Mouse (Mus musculus): ENCODE data around the gene Galm. TPM values are rescaled to one million over a fixed set of nuclear protein-coding genes. Genes with fewer than 3 reads are reported as not detected.

Galm gene
- polyA plus RNA-seq, 1 experiment from 2014 or later = 7.5 TPM

GRCm38 (mm10) chr17:80166346-80166745, 39.1 kb downstream of the Galm start:
- ATAC-seq (replicated peaks; ENCODE audit: insufficient number of reproducible peaks, low FRiP score, low TSS enrichment) = no peak
- no peaks in the 10 kb centered on the region for H3K9me3 ChIP-seq (replicated peaks; ENCODE audit: control insufficient read depth, low read length)
- no peak overlapping the region for H3K9ac ChIP-seq (ENCODE audit: low read depth, low read length)
- peaks cover 19% of the 10 kb centered on the region; the same call in 1 of the 2 replicates for H3K4me1 ChIP-seq (ENCODE audit: control insufficient read depth, insufficient read depth, low read length)
- no peaks in the 10 kb centered on the region for H3K27me3 ChIP-seq (ENCODE audit: control insufficient read depth, insufficient read depth, low read length)
- H3K4me3 ChIP-seq (ENCODE audit: low read depth, low read length) = no peak overlapping the region
- 81% methylated on average over 6 of the region's 6 CpGs for WGBS (ENCODE audit: insufficient replicate concordance)
- H3K36me3 ChIP-seq (ENCODE audit: control insufficient read depth, insufficient read depth, low read length) = no peaks in the 10 kb centered on the region
- no peak overlapping the region for H3K4me2 ChIP-seq
- no peak overlapping the region for H3K27ac ChIP-seq (ENCODE audit: low read depth, low read length)

GRCm38 (mm10) chr17:80167436-80167835, 40.2 kb downstream of the Galm start:
- H3K4me1 ChIP-seq (ENCODE audit: control insufficient read depth, insufficient read depth, low read length) = peaks cover 16% of the 10 kb centered on the region; the same call in 1 of the 2 replicates
- H3K36me3 ChIP-seq (ENCODE audit: control insufficient read depth, insufficient read depth, low read length) = no peaks in the 10 kb centered on the region
- no peak overlapping the region for H3K27ac ChIP-seq (ENCODE audit: low read depth, low read length)
- H3K9me3 ChIP-seq (replicated peaks; ENCODE audit: control insufficient read depth, low read length) = no peaks in the 10 kb centered on the region
- no peak for ATAC-seq (replicated peaks; ENCODE audit: insufficient number of reproducible peaks, low FRiP score, low TSS enrichment)
- no peak overlapping the region for H3K4me2 ChIP-seq
- no peak overlapping the region for H3K9ac ChIP-seq (ENCODE audit: low read depth, low read length)
- H3K4me3 ChIP-seq (ENCODE audit: low read depth, low read length) = no peak overlapping the region
- 67% methylated on average over 4 of the region's 4 CpGs for WGBS (ENCODE audit: insufficient replicate concordance)
- no peaks in the 10 kb centered on the region for H3K27me3 ChIP-seq (ENCODE audit: control insufficient read depth, insufficient read depth, low read length)

GRCm38 (mm10) chr17:80167851-80168251, 40.6 kb downstream of the Galm start:
- H3K4me3 ChIP-seq (ENCODE audit: low read depth, low read length) = no peak overlapping the region
- no peak overlapping the region for H3K27ac ChIP-seq (ENCODE audit: low read depth, low read length)
- H3K4me2 ChIP-seq = peak overlapping the region; percentile 50

GRCm38 (mm10) chr17:80168425-80169182, 41.3 kb downstream of the Galm start:
- no peaks in the 10 kb centered on the region for H3K27me3 ChIP-seq (ENCODE audit: control insufficient read depth, insufficient read depth, low read length)
- 24% methylated on average over 16 of the region's 16 CpGs for WGBS (ENCODE audit: insufficient replicate concordance)
- no peak for ATAC-seq (replicated peaks; ENCODE audit: insufficient number of reproducible peaks, low FRiP score, low TSS enrichment)
- peak overlapping the region; percentile 50 for H3K4me2 ChIP-seq
- H3K36me3 ChIP-seq (ENCODE audit: control insufficient read depth, insufficient read depth, low read length) = no peaks in the 10 kb centered on the region
- H3K9me3 ChIP-seq (replicated peaks; ENCODE audit: control insufficient read depth, low read length) = no peaks in the 10 kb centered on the region
- H3K4me1 ChIP-seq (ENCODE audit: control insufficient read depth, insufficient read depth, low read length) = peaks cover 16% of the 10 kb centered on the region; the same call in 1 of the 2 replicates
- H3K9ac ChIP-seq (ENCODE audit: low read depth, low read length) = no peak overlapping the region
- H3K4me3 ChIP-seq (ENCODE audit: low read depth, low read length) = no peak overlapping the region
- H3K27ac ChIP-seq (ENCODE audit: low read depth, low read length) = no peak overlapping the region

More at GRCm38 (mm10) chr17:80167851-80168251, 40.6 kb downstream of the Galm start:
- ATAC-seq (replicated peaks; ENCODE audit: insufficient number of reproducible peaks, low FRiP score, low TSS enrichment) = no peak
- no peak overlapping the region for H3K9ac ChIP-seq (ENCODE audit: low read depth, low read length)
- no peaks in the 10 kb centered on the region for H3K9me3 ChIP-seq (replicated peaks; ENCODE audit: control insufficient read depth, low read length)
- WGBS (ENCODE audit: insufficient replicate concordance) = 39% methylated on average over 7 of the region's 7 CpGs
- H3K27me3 ChIP-seq (ENCODE audit: control insufficient read depth, insufficient read depth, low read length) = no peaks in the 10 kb centered on the region
- H3K36me3 ChIP-seq (ENCODE audit: control insufficient read depth, insufficient read depth, low read length) = no peaks in the 10 kb centered on the region
- peaks cover 16% of the 10 kb centered on the region; the same call in 1 of the 2 replicates for H3K4me1 ChIP-seq (ENCODE audit: control insufficient read depth, insufficient read depth, low read length)

GRCm38 (mm10) chr17:80169792-80170191, 42.5 kb downstream of the Galm start:
- H3K4me2 ChIP-seq = no peak overlapping the region
- no peak for ATAC-seq (replicated peaks; ENCODE audit: insufficient number of reproducible peaks, low FRiP score, low TSS enrichment)
- no peaks in the 10 kb centered on the region for H3K27me3 ChIP-seq (ENCODE audit: control insufficient read depth, insufficient read depth, low read length)
- 84% methylated on average over 6 of the region's 6 CpGs for WGBS (ENCODE audit: insufficient replicate concordance)
- H3K27ac ChIP-seq (ENCODE audit: low read depth, low read length) = no peak overlapping the region
- no peaks in the 10 kb centered on the region for H3K36me3 ChIP-seq (ENCODE audit: control insufficient read depth, insufficient read depth, low read length)
- H3K9me3 ChIP-seq (replicated peaks; ENCODE audit: control insufficient read depth, low read length) = no peaks in the 10 kb centered on the region
- H3K4me3 ChIP-seq (ENCODE audit: low read depth, low read length) = no peak overlapping the region
- H3K9ac ChIP-seq (ENCODE audit: low read depth, low read length) = no peak overlapping the region
- peaks cover 16% of the 10 kb centered on the region; the same call in 1 of the 2 replicates for H3K4me1 ChIP-seq (ENCODE audit: control insufficient read depth, insufficient read depth, low read length)

GRCm38 (mm10) chr17:80170951-80171350, 43.7 kb downstream of the Galm start:
- H3K4me1 ChIP-seq (ENCODE audit: control insufficient read depth, insufficient read depth, low read length) = peaks cover 14% of the 10 kb centered on the region; the same call in 1 of the 2 replicates
- H3K4me2 ChIP-seq = no peak overlapping the region
- no peak for ATAC-seq (replicated peaks; ENCODE audit: insufficient number of reproducible peaks, low FRiP score, low TSS enrichment)
- WGBS (ENCODE audit: insufficient replicate concordance) = 86% methylated on average over 7 of the region's 7 CpGs
- H3K9ac ChIP-seq (ENCODE audit: low read depth, low read length) = no peak overlapping the region
- no peaks in the 10 kb centered on the region for H3K9me3 ChIP-seq (replicated peaks; ENCODE audit: control insufficient read depth, low read length)
- no peaks in the 10 kb centered on the region for H3K27me3 ChIP-seq (ENCODE audit: control insufficient read depth, insufficient read depth, low read length)
- no peak overlapping the region for H3K4me3 ChIP-seq (ENCODE audit: low read depth, low read length)
- no peaks in the 10 kb centered on the region for H3K36me3 ChIP-seq (ENCODE audit: control insufficient read depth, insufficient read depth, low read length)
- no peak overlapping the region for H3K27ac ChIP-seq (ENCODE audit: low read depth, low read length)

GRCm38 (mm10) chr17:80171948-80172347, 44.7 kb downstream of the Galm start:
- no peak overlapping the region for H3K4me2 ChIP-seq
- ATAC-seq (replicated peaks; ENCODE audit: insufficient number of reproducible peaks, low FRiP score, low TSS enrichment) = no peak
- no peak overlapping the region for H3K4me3 ChIP-seq (ENCODE audit: low read depth, low read length)
- WGBS (ENCODE audit: insufficient replicate concordance) = 79% methylated on average over 4 of the region's 4 CpGs
- H3K9me3 ChIP-seq (replicated peaks; ENCODE audit: control insufficient read depth, low read length) = no peaks in the 10 kb centered on the region
- no peak overlapping the region for H3K27ac ChIP-seq (ENCODE audit: low read depth, low read length)
- no peak overlapping the region for H3K9ac ChIP-seq (ENCODE audit: low read depth, low read length)
- H3K27me3 ChIP-seq (ENCODE audit: control insufficient read depth, insufficient read depth, low read length) = no peaks in the 10 kb centered on the region
- peaks cover 13% of the 10 kb centered on the region; the same call in 1 of the 2 replicates for H3K4me1 ChIP-seq (ENCODE audit: control insufficient read depth, insufficient read depth, low read length)
- H3K36me3 ChIP-seq (ENCODE audit: control insufficient read depth, insufficient read depth, low read length) = no peaks in the 10 kb centered on the region

- no peak overlapping the region for H3K4me2 ChIP-seq
- H3K27ac ChIP-seq (ENCODE audit: low read depth, low read length) = no peak overlapping the region
- no peaks in the 10 kb centered on the region for H3K9me3 ChIP-seq (replicated peaks; ENCODE audit: control insufficient read depth, low read length)
- no peak overlapping the region for H3K4me3 ChIP-seq (ENCODE audit: low read depth, low read length)
- no peak overlapping the region for H3K9ac ChIP-seq (ENCODE audit: low read depth, low read length)
- H3K36me3 ChIP-seq (ENCODE audit: control insufficient read depth, insufficient read depth, low read length) = no peaks in the 10 kb centered on the region
- H3K4me1 ChIP-seq (ENCODE audit: control insufficient read depth, insufficient read depth, low read length) = peaks cover 11% of the 10 kb centered on the region; the same call in 1 of the 2 replicates
- no peaks in the 10 kb centered on the region for H3K27me3 ChIP-seq (ENCODE audit: control insufficient read depth, insufficient read depth, low read length)
- no peak for ATAC-seq (replicated peaks; ENCODE audit: insufficient number of reproducible peaks, low FRiP score, low TSS enrichment)
- WGBS (ENCODE audit: insufficient replicate concordance) = 79% methylated on average over 5 of the region's 5 CpGs
These were observed 45.5 kb downstream of the Galm start for GRCm38 (mm10) chr17:80172761-80173160.

GRCm38 (mm10) chr17:80173708-80174107, 46.4 kb downstream of the Galm start:
- Histone ChIP-seq H3K9ac (ENCODE audit: low read depth, low read length) (no peak overlapping the region), H3K4me3 (ENCODE audit: low read depth, low read length) (no peak overlapping the region), H3K36me3 (ENCODE audit: control insufficient read depth, insufficient read depth, low read length) (no peaks in the 10 kb centered on the region), H3K4me2 (no peak overlapping the region), H3K27me3 (ENCODE audit: control insufficient read depth, insufficient read depth, low read length) (no peaks in the 10 kb centered on the region), H3K4me1 (ENCODE audit: control insufficient read depth, insufficient read depth, low read length) (0 out of 2 replicates have a peak, but pooled peaks cover 3% of the 10 kb centered on the region), H3K27ac (ENCODE audit: low read depth, low read length) (no peak overlapping the region), H3K9me3 (replicated peaks; ENCODE audit: control insufficient read depth, low read length) (no peaks in the 10 kb centered on the region)
- no peak for ATAC-seq (replicated peaks; ENCODE audit: insufficient number of reproducible peaks, low FRiP score, low TSS enrichment)
- 75% methylated on average over 2 of the region's 2 CpGs for WGBS (ENCODE audit: insufficient replicate concordance)
